Mouse (Mus musculus): Measurements from ENCODE around the gene Atp5d.

DNA sequence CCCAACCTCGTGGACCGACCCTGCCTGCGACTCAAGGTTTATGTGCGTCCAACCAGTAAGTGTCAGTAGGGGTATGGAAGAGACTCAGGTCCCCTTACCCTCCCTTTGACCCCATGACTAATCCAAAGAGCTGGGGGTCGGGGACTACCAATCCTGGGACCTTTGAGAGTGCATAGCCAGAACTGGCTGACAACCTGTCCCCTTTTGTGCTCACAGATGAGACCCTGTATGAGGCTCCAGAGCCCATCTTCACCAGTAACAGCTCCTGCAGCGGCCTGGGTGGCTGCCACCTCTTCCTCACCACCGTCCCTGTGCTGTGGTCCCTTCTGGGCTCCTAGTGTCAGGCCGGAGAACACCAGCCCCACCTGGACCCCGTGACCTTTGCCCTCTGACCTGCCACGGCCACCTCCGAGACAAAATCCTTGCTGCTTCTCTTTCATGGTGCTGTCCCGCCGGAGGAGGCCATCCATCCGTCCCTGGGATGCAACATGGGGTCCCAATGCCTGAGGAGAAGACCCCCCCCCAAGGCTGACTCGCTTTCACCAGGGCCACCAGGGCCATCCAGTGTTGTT lies 50.1 kb downstream of the Atp5d start:
- TF ChIP-seq POLR2A (IDR thresholded peaks at IDR 0.05; ENCODE audit: borderline replicate concordance, extremely low read depth, low read depth, low read length) (no peak), CTCF (IDR thresholded peaks at IDR 0.05; ENCODE audit: insufficient read depth, low read length) (no peak)

All from lung, adult 2 months (tissue).